Mouse (Mus musculus) heart, adult 11 months (tissue): ENCODE measurements around the gene Lmtk2.
A peak's percentile ranks its signal among the peaks of the same experiment; 100 is the strongest.

Source experiments
- DNase-seq: peaks from one replicate; pipeline ENCODE4 v3.0.0; 2022

Gene Lmtk2

GRCm38 (mm10) chr5:144219936-144220335, 119.7 kb downstream of the Lmtk2 start:
- no peak for DNase-seq

- DNase-seq = peak; percentile 95
These were observed 121.1 kb downstream of the Lmtk2 start for GRCm38 (mm10) chr5:144221305-144221704.

GRCm38 (mm10) chr5:144222811-144223502, 122.7 kb downstream of the Lmtk2 start:
- DNase-seq = peak; percentile 98

GRCm38 (mm10) chr5:144223503-144223862, 123.2 kb downstream of the Lmtk2 start, which contains the start of gene Tecpr1:
Gene Tecpr1, minus strand, starts transcription at chr5:144223615.
- DNase-seq = peak; percentile 100

GRCm38 (mm10) chr5:144223899-144224816, 123.9 kb downstream of the Lmtk2 start:
- peak; percentile 88 for DNase-seq

GRCm38 (mm10) chr5:144226220-144226619, 126.0 kb downstream of the Lmtk2 start:
- DNase-seq = no peak

- no peak for DNase-seq
These were observed 130.0 kb downstream of the Lmtk2 start for GRCm38 (mm10) chr5:144230216-144230615.

GRCm38 (mm10) chr5:144231410-144231809, 131.2 kb downstream of the Lmtk2 start:
- DNase-seq = no peak

GRCm38 (mm10) chr5:144232531-144232930, 132.3 kb downstream of the Lmtk2 start:
- DNase-seq = no peak

GRCm38 (mm10) chr5:144234222-144234621, 134.0 kb downstream of the Lmtk2 start:
- no peak for DNase-seq

GRCm38 (mm10) chr5:144234714-144235113, 134.5 kb downstream of the Lmtk2 start:
- DNase-seq = no peak
